Mouse (Mus musculus) forebrain, embryonic 11.5 days (tissue): ENCODE measurements around the gene Cdx4. TPM values are rescaled to one million over a fixed set of nuclear protein-coding genes. Genes with fewer than 3 reads are reported as not detected.

Source experiments
- ATAC-seq: fragments of 200-750 bp; cut with Nextera tagmentation; replicated peaks from 2 replicates; pipeline ENCODE4 v1.8.0; 2017; ENCODE audit warnings: moderate TSS enrichment; ENCODE audit not compliant: low FRiP score
- DNase-seq: peaks from one replicate; pipeline ENCODE4 v3.0.0-alpha.2; 2017; ENCODE audit warnings: low spot score
- H3K27ac ChIP-seq: fragments of 300-500 bp; sonication (generic); 2 replicates; pipeline ENCODE4 v1.5.1; 2014; ENCODE audit warnings: low read depth, low read length
- H3K27me3 ChIP-seq: fragments of 300-500 bp; sonication (generic); 2 replicates; pipeline ENCODE4 v1.6.1; 2014; ENCODE audit warnings: mild to moderate bottlenecking, low read length, mixed read lengths; ENCODE audit not compliant: control insufficient read depth, insufficient read depth
- H3K36me3 ChIP-seq: fragments of 300-500 bp; sonication (generic); 2 replicates; pipeline ENCODE4 v1.6.1; 2014; ENCODE audit warnings: mild to moderate bottlenecking, low read length, moderate library complexity, mixed read lengths; ENCODE audit not compliant: control insufficient read depth, insufficient read depth
- H3K4me1 ChIP-seq: fragments of 300-500 bp; sonication (generic); replicated peaks from 2 replicates; pipeline ENCODE4 v1.6.1; 2014; ENCODE audit warnings: low read length, mixed read lengths; ENCODE audit not compliant: control insufficient read depth, insufficient read depth
- H3K4me2 ChIP-seq: fragments of 300-500 bp; sonication (generic); 2 replicates; pipeline ENCODE4 v1.6.1; 2014; ENCODE audit warnings: low read depth, mild to moderate bottlenecking, low read length, moderate library complexity, mixed read lengths; ENCODE audit not compliant: severe bottlenecking
- H3K4me3 ChIP-seq: fragments of 300-500 bp; sonication (generic); 2 replicates; pipeline ENCODE4 v1.5.1; 2014; ENCODE audit warnings: low read depth, low read length
- H3K9ac ChIP-seq: fragments of 300-500 bp; sonication (generic); 2 replicates; pipeline ENCODE4 v1.6.1; 2014; ENCODE audit warnings: low read length
- H3K9me3 ChIP-seq: fragments of 300-500 bp; sonication (generic); 2 replicates; pipeline ENCODE4 v1.6.1; 2016; ENCODE audit warnings: low read length, mixed read lengths; ENCODE audit not compliant: control insufficient read depth
- WGBS: fragments of 180-500 bp; shearing (Covaris S2); extraction: QIAGEN DNeasy Blood & Tissue Kit; methylation state at CpG from one replicate; pipeline ENCODE4 v1.1.7; 2014; 5-methylcytosine and 5-hydroxymethylcytosine counted together
- polyA plus RNA-seq: library from polyadenylated mRNA; unstranded; fragments of >200 nt; fragmentation: Nextera tagmentation; extraction: Ambion mirVana; gene quantifications from 2 replicates; pipeline ENCODE4 v1.2.1, GENCODE M21; 2014

Cdx4 gene
- not detected in 2 replicates for polyA plus RNA-seq

GRCm38 (mm10) chrX:103321146-103321545, at the start of gene Cdx4:
Gene Cdx4 (plus strand): TSS chrX:103321398.
- H3K4me2 ChIP-seq, result peak within 1 kb of the TSS; percentile 21; the same call in 1 of the 2 replicates
- H3K4me1 ChIP-seq, result no peaks in the 10 kb centered on the region
- H3K27me3 ChIP-seq, result peaks cover 45% of the 10 kb centered on the region
- no peaks in the 10 kb centered on the region for H3K9me3 ChIP-seq
- H3K36me3 ChIP-seq, result no peaks in the 10 kb centered on the region
- WGBS, result 21% methylated on average over 13 of the region's 13 CpGs
- H3K4me3 ChIP-seq, result no peak within 1 kb of the TSS
- ATAC-seq (no peak), DNase-seq (no peak)
- no peak within 1 kb of the TSS for H3K27ac ChIP-seq
- H3K9ac ChIP-seq, result no peak within 1 kb of the TSS

GRCm38 (mm10) chrX:103274325-103274724, 46.9 kb upstream of the Cdx4 start:
- Histone ChIP-seq H3K4me1 (no peaks in the 10 kb centered on the region), H3K36me3 (no peaks in the 10 kb centered on the region), H3K27ac (no peak overlapping the region), H3K9ac (no peak overlapping the region), H3K4me2 (no peak overlapping the region), H3K4me3 (no peak overlapping the region), H3K9me3 (no peaks in the 10 kb centered on the region), H3K27me3 (no peaks in the 10 kb centered on the region; the same call in 1 of the 2 replicates)
- ATAC-seq (no peak), DNase-seq (no peak)
- WGBS, result 88% methylated on average over 4 of the region's 5 CpGs

GRCm38 (mm10) chrX:103286899-103287722, 34.1 kb upstream of the Cdx4 start:
- peaks cover 4% of the 10 kb centered on the region; the same call in 1 of the 2 replicates for H3K4me1 ChIP-seq
- WGBS, result 36% methylated on average over 4 of the region's 4 CpGs
- H3K4me3 ChIP-seq, result no peak overlapping the region
- ATAC-seq (peak; percentile 30; the same call in 1 of the 2 replicates), DNase-seq (no peak)
- H3K27me3 ChIP-seq, result peaks cover 23% of the 10 kb centered on the region
- H3K9me3 ChIP-seq, result no peaks in the 10 kb centered on the region
- H3K4me2 ChIP-seq, result no peak overlapping the region
- H3K27ac ChIP-seq, result no peak overlapping the region
- H3K36me3 ChIP-seq, result no peaks in the 10 kb centered on the region
- H3K9ac ChIP-seq, result no peak overlapping the region

GRCm38 (mm10) chrX:103287846-103288377, 33.3 kb upstream of the Cdx4 start:
- H3K27ac ChIP-seq, result no peak overlapping the region
- no peaks in the 10 kb centered on the region for H3K36me3 ChIP-seq
- H3K27me3 ChIP-seq, result peaks cover 23% of the 10 kb centered on the region
- no peak overlapping the region for H3K4me3 ChIP-seq
- ATAC-seq (no peak), DNase-seq (no peak)
- no peaks in the 10 kb centered on the region for H3K9me3 ChIP-seq
- 45% methylated on average over 10 of the region's 10 CpGs for WGBS
- H3K4me2 ChIP-seq, result no peak overlapping the region
- no peak overlapping the region for H3K9ac ChIP-seq
- peaks cover 4% of the 10 kb centered on the region; the same call in 1 of the 2 replicates for H3K4me1 ChIP-seq

- Histone ChIP-seq H3K4me1 (peaks cover 4% of the 10 kb centered on the region; the same call in 1 of the 2 replicates), H3K36me3 (no peaks in the 10 kb centered on the region), H3K27ac (no peak overlapping the region), H3K9ac (no peak overlapping the region), H3K4me2 (peak overlapping the region; percentile 26; the same call in 1 of the 2 replicates), H3K9me3 (no peaks in the 10 kb centered on the region), H3K27me3 (peaks cover 23% of the 10 kb centered on the region), H3K4me3 (no peak overlapping the region)
- ATAC-seq (peak; percentile 88), DNase-seq (peak; percentile 63)
- 30% methylated on average over 25 of the region's 25 CpGs for WGBS
Observed at GRCm38 (mm10) chrX:103288485-103289330, 32.5 kb upstream of the Cdx4 start.

- no peaks in the 10 kb centered on the region for H3K36me3 ChIP-seq
- no peak for DNase-seq
- no peak overlapping the region for H3K4me2 ChIP-seq
- 83% methylated on average over 4 of the region's 4 CpGs for WGBS
- H3K9me3 ChIP-seq, result no peaks in the 10 kb centered on the region
- H3K27ac ChIP-seq, result no peak overlapping the region
- no peak overlapping the region for H3K9ac ChIP-seq
- no peak for ATAC-seq
- H3K4me1 ChIP-seq, result no peaks in the 10 kb centered on the region
- H3K27me3 ChIP-seq, result peaks cover 7% of the 10 kb centered on the region; the same call in 1 of the 2 replicates
- H3K4me3 ChIP-seq, result no peak overlapping the region
Observed at GRCm38 (mm10) chrX:103298937-103299336, 22.3 kb upstream of the Cdx4 start.

- Histone ChIP-seq H3K4me1 (no peaks in the 10 kb centered on the region), H3K27ac (no peak overlapping the region), H3K9me3 (no peaks in the 10 kb centered on the region), H3K9ac (no peak overlapping the region), H3K4me2 (no peak overlapping the region), H3K36me3 (no peaks in the 10 kb centered on the region), H3K27me3 (peaks cover 10% of the 10 kb centered on the region), H3K4me3 (no peak overlapping the region)
- WGBS, result 90% methylated on average over 1 of the region's 1 CpGs
- ATAC-seq, result no peak
- no peak for DNase-seq
Observed at GRCm38 (mm10) chrX:103308262-103308661, 12.9 kb upstream of the Cdx4 start.

GRCm38 (mm10) chrX:103311723-103312122, 9.5 kb upstream of the Cdx4 start:
- WGBS, result 80% methylated on average over 3 of the region's 3 CpGs
- DNase-seq (no peak), ATAC-seq (no peak)
- H3K27ac ChIP-seq, result no peak overlapping the region
- no peak overlapping the region for H3K4me3 ChIP-seq
- H3K9ac ChIP-seq, result no peak overlapping the region
- H3K9me3 ChIP-seq, result no peaks in the 10 kb centered on the region
- H3K27me3 ChIP-seq, result peaks cover 8% of the 10 kb centered on the region
- no peaks in the 10 kb centered on the region for H3K36me3 ChIP-seq
- H3K4me1 ChIP-seq, result no peaks in the 10 kb centered on the region
- H3K4me2 ChIP-seq, result no peak overlapping the region
